Mouse (Mus musculus) embryonic facial prominence, embryonic 10.5 days (tissue): ENCODE results near the gene Atg10. TPM values are rescaled to one million over a fixed set of nuclear protein-coding genes. Genes with fewer than 3 reads are reported as not detected.
A peak's percentile ranks its signal among the peaks of the same experiment; 100 is the strongest.
"Not testable (repeated sequence)": the region's sequence is repeated elsewhere in the genome, so short reads cannot be mapped to it uniquely, and the experiment has no call there.

ENCODE experiments used
- DNase-seq: peaks from one replicate; pipeline ENCODE4 v3.0.0-alpha.2; 2017; ENCODE audit warnings: low spot score
- H3K27ac ChIP-seq: fragments of 300-500 bp; sonication (generic); replicated peaks from 2 replicates; pipeline ENCODE4 v1.5.1; 2016; ENCODE audit warnings: mild to moderate bottlenecking
- H3K27me3 ChIP-seq: fragments of 300-500 bp; sonication (generic); replicated peaks from 2 replicates; pipeline ENCODE4 v1.6.1; 2016; ENCODE audit warnings: low read depth, mild to moderate bottlenecking; ENCODE audit not compliant: poor library complexity, severe bottlenecking
- H3K36me3 ChIP-seq: fragments of 300-500 bp; sonication (generic); replicated peaks from 2 replicates; pipeline ENCODE4 v1.6.1; 2016; ENCODE audit warnings: mild to moderate bottlenecking, moderate library complexity
- H3K4me1 ChIP-seq: fragments of 300-500 bp; sonication (generic); 2 replicates; pipeline ENCODE4 v1.6.1; 2016
- H3K4me3 ChIP-seq: fragments of 300-500 bp; sonication (generic); 2 replicates; pipeline ENCODE4 v1.5.1; 2016; ENCODE audit warnings: mild to moderate bottlenecking, moderate library complexity
- H3K9me3 ChIP-seq: fragments of 300-500 bp; sonication (generic); 2 replicates; pipeline ENCODE4 v1.6.1; 2016; ENCODE audit warnings: mild to moderate bottlenecking
- WGBS: fragments of 180-500 bp; shearing (Covaris S2); methylation state at CpG from one replicate; pipeline ENCODE4 v1.1.7; 2016; 5-methylcytosine and 5-hydroxymethylcytosine counted together
- polyA plus RNA-seq: library from polyadenylated mRNA; unstranded; fragments of >200 nt; fragmentation: Nextera tagmentation; extraction: Ambion mirVana; gene quantifications from 2 replicates; pipeline ENCODE4 v1.2.1, GENCODE M21; 2016

The Atg10 gene
- polyA plus RNA-seq, 1 experiment from 2014 or later: 10.5 TPM

GRCm38 (mm10) chr13:90933256-90933655, 290.5 kb downstream of the Atg10 start:
- 69% methylated on average over 3 of the region's 3 CpGs for WGBS
- 0 out of 2 replicates have a peak overlapping the region, but pooled peaks have one; percentile 20 for H3K27ac ChIP-seq

GRCm38 (mm10) chr13:90929847-90930246, 293.9 kb downstream of the Atg10 start:
- H3K4me1 ChIP-seq: no peaks in the 10 kb centered on the region
- no peaks in the 10 kb centered on the region for H3K9me3 ChIP-seq
- no peak overlapping the region for H3K27ac ChIP-seq
- 26% methylated on average over 5 of the region's 5 CpGs for WGBS
- H3K36me3 ChIP-seq: peaks cover 44% of the 10 kb centered on the region
- no peak overlapping the region for H3K4me3 ChIP-seq
- peak; percentile 58 for DNase-seq
- H3K27me3 ChIP-seq: no peaks in the 10 kb centered on the region

More at GRCm38 (mm10) chr13:90933256-90933655, 290.5 kb downstream of the Atg10 start:
- Histone ChIP-seq H3K4me3 (no peak overlapping the region), H3K36me3 (peaks cover 10% of the 10 kb centered on the region), H3K9me3 (no peaks in the 10 kb centered on the region), H3K27me3 (no peaks in the 10 kb centered on the region), H3K4me1 (no peaks in the 10 kb centered on the region)
- no peak for DNase-seq

- H3K9me3 ChIP-seq, H3K4me3 ChIP-seq, H3K4me1 ChIP-seq, DNase-seq, H3K27ac ChIP-seq, H3K27me3 ChIP-seq: not testable (repeated sequence)
- H3K36me3 ChIP-seq: peaks cover 51% of the 10 kb centered on the region
- 92% methylated on average over 9 of the region's 10 CpGs for WGBS
Observed at GRCm38 (mm10) chr13:90928266-90928665, 295.5 kb downstream of the Atg10 start.

GRCm38 (mm10) chr13:90926938-90927633, 296.7 kb downstream of the Atg10 start:
- H3K27ac ChIP-seq: no peak overlapping the region
- 84% methylated on average over 5 of the region's 5 CpGs for WGBS
- H3K4me1 ChIP-seq: 0 out of 2 replicates have a peak, but pooled peaks cover 2% of the 10 kb centered on the region
- H3K36me3 ChIP-seq: peaks cover 51% of the 10 kb centered on the region
- no peak overlapping the region for H3K4me3 ChIP-seq
- no peaks in the 10 kb centered on the region for H3K9me3 ChIP-seq
- H3K27me3 ChIP-seq: no peaks in the 10 kb centered on the region
- DNase-seq: no peak

GRCm38 (mm10) chr13:90926125-90926765, 297.5 kb downstream of the Atg10 start:
- H3K9me3 ChIP-seq: no peaks in the 10 kb centered on the region
- 83% methylated on average over 7 of the region's 7 CpGs for WGBS
- DNase-seq: no peak
- 0 out of 2 replicates have a peak, but pooled peaks cover 2% of the 10 kb centered on the region for H3K4me1 ChIP-seq
- no peaks in the 10 kb centered on the region for H3K27me3 ChIP-seq
- peaks cover 51% of the 10 kb centered on the region for H3K36me3 ChIP-seq
- H3K27ac ChIP-seq: no peak overlapping the region
- H3K4me3 ChIP-seq: no peak overlapping the region

- 94% methylated on average over 5 of the region's 5 CpGs for WGBS
- Histone ChIP-seq H3K9me3 (no peaks in the 10 kb centered on the region), H3K4me3 (no peak overlapping the region), H3K27ac (no peak overlapping the region), H3K27me3 (no peaks in the 10 kb centered on the region), H3K36me3 (peaks cover 51% of the 10 kb centered on the region), H3K4me1 (0 out of 2 replicates have a peak, but pooled peaks cover 2% of the 10 kb centered on the region)
- DNase-seq: no peak
Observed at GRCm38 (mm10) chr13:90925191-90925590, 298.6 kb downstream of the Atg10 start.

- H3K4me1 ChIP-seq: 0 out of 2 replicates have a peak, but pooled peaks cover 2% of the 10 kb centered on the region
- 48% methylated on average over 9 of the region's 9 CpGs for WGBS
- H3K4me3 ChIP-seq: peak overlapping the region; percentile 83
- DNase-seq: no peak
- peak overlapping the region; percentile 97 for H3K27ac ChIP-seq
- H3K9me3 ChIP-seq: no peaks in the 10 kb centered on the region
- peaks cover 50% of the 10 kb centered on the region for H3K36me3 ChIP-seq
- H3K27me3 ChIP-seq: no peaks in the 10 kb centered on the region
Observed at GRCm38 (mm10) chr13:90924072-90924471, 299.7 kb downstream of the Atg10 start.

- Histone ChIP-seq H3K4me3 (peak overlapping the region; percentile 83), H3K27ac (peak overlapping the region; percentile 97), H3K36me3 (peaks cover 45% of the 10 kb centered on the region)
- H3K27me3 ChIP-seq, DNase-seq, H3K4me1 ChIP-seq, H3K9me3 ChIP-seq: not testable (repeated sequence)
- 1% methylated on average over 13 of the region's 13 CpGs for WGBS
Observed at GRCm38 (mm10) chr13:90923617-90924016, 300.2 kb downstream of the Atg10 start.

- no peaks in the 10 kb centered on the region for H3K27me3 ChIP-seq
- peak within 1 kb of the TSS; percentile 83 for H3K4me3 ChIP-seq
- DNase-seq: peak; percentile 93
- H3K9me3 ChIP-seq: no peaks in the 10 kb centered on the region
- H3K36me3 ChIP-seq: peaks cover 39% of the 10 kb centered on the region
- H3K27ac ChIP-seq: peak within 1 kb of the TSS; percentile 97
- H3K4me1 ChIP-seq: 0 out of 2 replicates have a peak, but pooled peaks cover 2% of the 10 kb centered on the region
- WGBS: under 1% methylated on average over 57 of the region's 57 CpGs
Observed at GRCm38 (mm10) chr13:90922751-90923612, 300.8 kb downstream of the Atg10 start, which contains the start of gene Rps23. TSS of gene Rps23 (plus strand) at chr13:90922958.

- Histone ChIP-seq H3K27ac (no peak overlapping the region), H3K36me3 (no peaks in the 10 kb centered on the region), H3K9me3 (no peaks in the 10 kb centered on the region), H3K4me1 (no peaks in the 10 kb centered on the region), H3K4me3 (no peak overlapping the region), H3K27me3 (no peaks in the 10 kb centered on the region)
- WGBS: 94% methylated on average over 4 of the region's 4 CpGs
- no peak for DNase-seq
Observed at GRCm38 (mm10) chr13:90914721-90915120, 309.0 kb downstream of the Atg10 start.

GRCm38 (mm10) chr13:90913675-90914192, 310.0 kb downstream of the Atg10 start:
- no peak overlapping the region for H3K27ac ChIP-seq
- H3K4me1 ChIP-seq: no peaks in the 10 kb centered on the region

More at GRCm38 (mm10) chr13:90913675-90914192, 310.0 kb downstream of the Atg10 start:
- Histone ChIP-seq H3K9me3 (no peaks in the 10 kb centered on the region), H3K36me3 (no peaks in the 10 kb centered on the region), H3K4me3 (no peak overlapping the region), H3K27me3 (no peaks in the 10 kb centered on the region)
- WGBS: 56% methylated on average over 7 of the region's 7 CpGs
- no peak for DNase-seq
